Mouse (Mus musculus) kidney, embryonic 15.5 days (tissue): ENCODE data around the gene Ttll8. TPM values are rescaled to one million over a fixed set of nuclear protein-coding genes. Genes with fewer than 3 reads are reported as not detected.

Source experiments
- ATAC-seq: fragments of 200-750 bp; cut with Nextera tagmentation; replicated peaks from 2 replicates; pipeline ENCODE4 v1.8.0; 2017; ENCODE audit warnings: moderate TSS enrichment; ENCODE audit not compliant: low FRiP score
- H3K27ac ChIP-seq: fragments of 300-500 bp; sonication (generic); 2 replicates; pipeline ENCODE4 v1.5.1; 2015; ENCODE audit warnings: mild to moderate bottlenecking, inconsistent platforms
- H3K27me3 ChIP-seq: fragments of 300-500 bp; sonication (generic); 2 replicates; pipeline ENCODE4 v1.6.1; 2015; ENCODE audit warnings: inconsistent platforms
- H3K36me3 ChIP-seq: fragments of 300-500 bp; sonication (generic); 2 replicates; pipeline ENCODE4 v1.6.1; 2015; ENCODE audit warnings: inconsistent platforms
- H3K4me1 ChIP-seq: fragments of 300-500 bp; sonication (generic); 2 replicates; pipeline ENCODE4 v1.6.1; 2015; ENCODE audit warnings: inconsistent platforms
- H3K4me2 ChIP-seq: fragments of 300-500 bp; sonication (generic); 2 replicates; pipeline ENCODE4 v1.6.1; 2015; ENCODE audit warnings: moderate library complexity, mild to moderate bottlenecking, inconsistent platforms
- H3K4me3 ChIP-seq: fragments of 300-500 bp; sonication (generic); replicated peaks from 2 replicates; pipeline ENCODE4 v1.5.1; 2015; ENCODE audit warnings: mild to moderate bottlenecking, inconsistent platforms
- H3K9ac ChIP-seq: fragments of 300-500 bp; sonication (generic); 2 replicates; pipeline ENCODE4 v1.6.1; 2015; ENCODE audit warnings: mild to moderate bottlenecking, inconsistent platforms
- H3K9me3 ChIP-seq: fragments of 300-500 bp; sonication (generic); replicated peaks from 2 replicates; pipeline ENCODE4 v1.6.1; 2016; ENCODE audit warnings: inconsistent platforms
- WGBS: fragments of 180-500 bp; shearing (Covaris S2); methylation state at CpG from one replicate; pipeline ENCODE4 v1.1.7; 2015; ENCODE audit warnings: mixed read lengths; 5-methylcytosine and 5-hydroxymethylcytosine counted together
- polyA plus RNA-seq: library from polyadenylated mRNA; unstranded; fragments of >200 nt; fragmentation: Nextera tagmentation; extraction: Ambion mirVana; gene quantifications from 2 replicates; pipeline ENCODE4 v1.2.1, GENCODE M21; 2015

The Ttll8 gene
- polyA plus RNA-seq, 1 experiment from 2014 or later, result not detected

DNA sequence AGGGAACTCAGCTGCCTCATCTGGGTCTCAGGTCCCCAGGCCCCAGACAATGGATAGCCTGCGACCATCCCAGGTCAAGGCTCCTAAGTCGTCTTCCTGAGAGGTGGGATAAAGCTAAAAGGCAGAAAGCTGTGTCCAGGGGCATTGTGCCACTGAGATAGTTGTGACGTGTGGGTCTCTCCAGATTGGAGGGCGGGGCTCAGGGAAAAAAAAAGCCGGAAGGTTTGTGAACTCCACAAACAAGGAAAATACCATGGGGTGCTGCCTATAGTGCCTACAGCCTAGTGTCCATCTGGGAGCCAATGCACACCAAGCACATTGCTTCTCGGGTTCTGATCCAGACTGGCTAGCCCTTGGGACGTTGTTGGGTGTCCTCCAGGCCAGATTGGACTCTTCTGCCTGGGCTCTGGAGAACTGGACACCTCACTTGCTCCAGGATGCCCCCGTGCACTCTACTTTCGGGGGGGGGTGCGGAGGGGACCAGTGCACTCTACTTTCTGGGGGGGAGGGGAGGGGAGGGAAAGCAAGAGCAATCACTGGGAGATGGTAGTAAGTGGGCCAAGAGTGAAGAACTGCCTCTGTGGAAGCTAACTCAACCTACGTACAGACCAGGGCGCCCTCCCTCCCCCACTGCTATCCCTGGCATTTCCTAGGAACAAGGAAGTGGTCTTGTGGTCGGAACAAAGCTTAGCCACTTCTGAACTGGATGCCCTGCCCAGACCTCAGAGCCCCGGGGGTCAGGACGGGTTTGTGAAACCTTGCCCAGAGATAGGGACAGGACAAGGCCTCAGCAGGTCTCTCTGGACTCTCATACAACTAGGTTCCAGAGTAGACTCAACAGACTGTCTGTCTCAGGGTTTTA lies 99.0 kb downstream of the Ttll8 start:
- Histone ChIP-seq H3K27ac (peak overlapping the region; percentile 69), H3K9me3 (no peaks in the 10 kb centered on the region), H3K9ac (no peak overlapping the region), H3K4me2 (no peak overlapping the region), H3K27me3 (no peaks in the 10 kb centered on the region), H3K4me3 (no peak overlapping the region), H3K4me1 (peaks cover 45% of the 10 kb centered on the region), H3K36me3 (no peaks in the 10 kb centered on the region)
- 66% methylated on average over 15 of the region's 15 CpGs for WGBS
- ATAC-seq, result no peak

DNA sequence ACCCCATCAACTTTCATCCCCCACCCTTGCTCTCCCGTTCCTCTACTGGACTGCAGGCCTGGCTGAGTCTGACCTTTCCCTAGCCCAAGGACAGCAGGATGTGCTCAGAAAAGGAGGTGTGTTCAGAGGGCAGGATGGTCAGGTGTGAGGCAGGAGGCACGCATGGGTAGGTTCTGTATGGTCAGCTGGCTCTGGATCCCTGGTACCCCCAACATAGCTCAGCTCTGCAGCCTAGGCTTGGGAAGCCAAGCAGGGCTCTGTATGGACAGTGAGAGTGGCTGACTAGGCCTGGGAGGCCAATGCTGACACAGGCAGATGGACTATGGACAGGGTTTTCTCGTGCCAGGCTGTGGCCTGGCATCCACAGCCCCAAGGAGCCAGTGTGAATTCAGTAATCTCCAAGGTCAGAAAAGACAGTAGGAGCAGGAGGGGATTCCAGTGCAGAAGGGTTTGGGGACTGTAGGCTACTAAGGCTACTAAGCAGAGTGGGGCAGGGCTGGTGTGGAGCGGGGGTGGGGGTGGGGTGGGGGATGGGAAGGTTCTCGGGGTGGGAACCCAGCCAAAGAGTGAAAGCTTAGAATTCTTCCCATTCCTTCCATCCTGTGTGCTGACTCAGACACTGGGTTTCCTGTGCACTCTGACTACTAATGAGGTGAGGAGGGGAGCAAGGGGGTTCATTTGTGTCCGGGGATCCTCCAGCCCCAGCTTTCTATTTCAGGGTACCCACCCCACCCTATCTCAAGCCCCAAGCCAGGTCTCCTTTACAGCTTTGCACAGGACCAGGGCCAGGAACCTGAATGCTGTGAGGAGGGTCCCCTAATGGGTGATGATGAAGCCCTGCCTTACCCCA lies 99.9 kb downstream of the Ttll8 start:
- Histone ChIP-seq H3K9ac (no peak overlapping the region), H3K4me1 (peaks cover 48% of the 10 kb centered on the region), H3K9me3 (no peaks in the 10 kb centered on the region), H3K4me3 (no peak overlapping the region), H3K36me3 (no peaks in the 10 kb centered on the region), H3K27ac (peak overlapping the region; percentile 69), H3K4me2 (peak overlapping the region; percentile 30; the same call in 1 of the 2 replicates), H3K27me3 (no peaks in the 10 kb centered on the region)
- WGBS, result 43% methylated on average over 6 of the region's 6 CpGs
- peak; percentile 50 for ATAC-seq

DNA sequence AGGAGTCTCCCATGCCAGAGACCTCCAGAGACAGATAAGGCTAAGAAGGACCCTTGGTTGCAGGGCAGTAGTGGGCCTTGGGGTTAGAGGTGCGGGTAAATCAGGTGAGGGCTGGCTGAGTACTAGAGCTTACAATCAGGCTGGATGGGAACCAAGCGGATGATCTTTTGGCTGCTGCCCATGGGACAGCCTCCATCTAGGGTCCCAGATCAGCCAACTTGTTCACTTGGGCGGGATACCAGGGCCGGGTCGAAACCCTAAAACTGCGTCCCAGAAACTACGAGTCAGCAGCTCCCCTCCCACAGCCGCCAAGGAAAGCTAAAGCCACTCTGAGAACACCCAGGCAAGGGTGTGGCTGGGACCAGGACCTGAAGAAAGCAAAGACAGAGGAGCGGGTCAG lies 101.1 kb downstream of the Ttll8 start:
- Histone ChIP-seq H3K4me2 (no peak overlapping the region), H3K36me3 (no peaks in the 10 kb centered on the region), H3K9ac (no peak overlapping the region), H3K9me3 (no peaks in the 10 kb centered on the region), H3K4me3 (no peak overlapping the region), H3K4me1 (peaks cover 48% of the 10 kb centered on the region), H3K27ac (no peak overlapping the region), H3K27me3 (no peaks in the 10 kb centered on the region)
- WGBS, result 93% methylated on average over 9 of the region's 9 CpGs
- no peak for ATAC-seq

DNA sequence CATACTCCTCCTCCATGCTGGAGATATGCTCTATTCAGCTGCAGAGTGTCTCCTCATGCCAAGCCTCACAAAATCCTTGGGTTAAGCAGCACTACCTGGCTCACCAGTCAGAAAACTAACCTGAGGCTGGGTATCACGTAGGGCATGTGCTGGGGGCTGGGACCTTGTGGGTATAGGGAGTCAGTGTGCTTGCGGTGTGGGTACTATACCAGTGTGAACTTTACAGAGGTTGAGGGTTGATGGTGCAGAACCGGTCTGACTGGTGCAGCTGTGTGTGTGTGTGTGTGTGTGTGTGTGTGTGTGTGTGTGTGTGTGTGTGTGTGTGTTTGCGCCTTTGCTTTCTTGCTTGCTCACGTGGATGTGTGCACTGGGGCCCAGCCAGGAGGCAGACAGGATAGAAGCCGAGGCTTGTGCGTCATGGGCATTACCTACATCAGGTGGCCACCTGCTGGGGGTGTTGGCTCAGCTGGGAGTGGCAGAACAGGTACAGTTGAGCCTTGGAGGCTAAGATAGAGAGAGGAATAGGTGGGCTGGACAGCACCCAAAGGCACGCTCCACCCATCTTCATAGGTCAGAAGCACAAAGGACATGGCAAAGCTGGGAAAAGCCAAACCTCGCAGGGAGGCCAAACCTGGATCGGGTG lies 102.6 kb downstream of the Ttll8 start:
- Histone ChIP-seq H3K4me1 (peaks cover 48% of the 10 kb centered on the region), H3K9me3 (no peaks in the 10 kb centered on the region), H3K9ac (no peak overlapping the region), H3K27ac (peak overlapping the region; percentile 85), H3K36me3 (no peaks in the 10 kb centered on the region), H3K4me3 (no peak overlapping the region), H3K27me3 (no peaks in the 10 kb centered on the region), H3K4me2 (0 out of 2 replicates have a peak overlapping the region, but pooled peaks have one; percentile 9)
- peak; percentile 72 for ATAC-seq
- WGBS, result 59% methylated on average over 10 of the region's 10 CpGs

DNA sequence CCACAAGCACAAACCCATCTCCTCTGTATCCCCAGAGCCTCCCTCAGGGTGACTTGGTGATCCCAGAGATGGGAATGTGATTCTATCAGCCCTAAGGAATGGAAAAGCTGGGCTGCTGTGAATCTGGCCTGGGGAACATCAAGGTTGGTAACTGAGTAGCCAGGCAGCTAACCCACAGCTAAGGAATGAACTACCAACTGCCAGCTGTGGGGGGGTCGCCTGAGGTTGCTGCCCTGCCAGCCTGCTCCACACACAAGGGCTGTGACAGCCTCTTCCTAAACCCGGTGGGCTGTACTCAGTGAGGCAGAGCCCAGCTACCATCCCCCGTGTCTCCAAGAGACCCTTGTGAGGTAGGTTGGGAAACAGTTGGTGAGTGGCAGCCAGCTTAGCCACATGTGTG lies 103.1 kb downstream of the Ttll8 start:
- peak overlapping the region; percentile 85 for H3K27ac ChIP-seq
- H3K4me1 ChIP-seq, result peaks cover 48% of the 10 kb centered on the region
- no peaks in the 10 kb centered on the region for H3K9me3 ChIP-seq
- 0 out of 2 replicates have a peak overlapping the region, but pooled peaks have one; percentile 9 for H3K4me2 ChIP-seq
- H3K9ac ChIP-seq, result no peak overlapping the region
- no peaks in the 10 kb centered on the region for H3K36me3 ChIP-seq
- ATAC-seq, result 0 out of 2 replicates have a peak, but pooled peaks have one; percentile 10
- WGBS, result 34% methylated on average over 3 of the region's 3 CpGs
- no peak overlapping the region for H3K4me3 ChIP-seq
- H3K27me3 ChIP-seq, result no peaks in the 10 kb centered on the region

DNA sequence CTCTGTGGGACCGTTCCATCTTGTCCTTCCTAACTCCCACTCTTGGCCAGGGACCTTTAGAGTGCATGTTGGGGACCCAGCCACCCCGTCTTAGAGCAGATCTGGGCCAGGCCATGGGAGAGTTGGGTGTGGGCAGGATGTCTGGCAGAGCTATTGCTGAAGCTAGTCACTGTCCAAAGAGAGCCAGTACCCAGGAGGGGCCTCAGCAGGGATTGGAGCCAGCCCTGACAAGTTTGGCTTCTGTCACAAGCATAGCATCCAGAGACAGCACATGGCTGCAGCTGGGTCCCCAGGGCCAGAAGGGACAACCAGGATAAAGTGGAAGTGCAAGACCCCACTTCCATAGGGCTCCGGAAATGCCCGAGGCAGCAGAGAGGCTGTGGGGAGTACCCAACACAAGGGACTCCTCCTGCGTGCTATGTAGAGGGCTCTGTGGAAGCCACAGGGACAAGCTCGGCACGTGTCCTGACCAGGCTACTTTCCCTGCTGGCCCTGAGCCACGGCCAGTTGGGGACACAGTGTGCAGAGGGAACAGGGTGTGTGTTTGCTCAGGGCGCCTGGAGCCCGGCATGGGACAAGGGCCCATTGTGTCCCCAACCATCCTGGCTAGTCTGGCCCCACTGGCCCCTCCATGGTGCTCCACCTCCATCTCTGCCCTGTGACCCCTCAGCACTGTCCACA lies 103.9 kb downstream of the Ttll8 start:
- peak; percentile 14; the same call in 1 of the 2 replicates for ATAC-seq
- Histone ChIP-seq H3K9ac (no peak overlapping the region), H3K27ac (peak overlapping the region; percentile 85), H3K4me3 (no peak overlapping the region), H3K4me1 (peaks cover 40% of the 10 kb centered on the region), H3K4me2 (no peak overlapping the region), H3K36me3 (no peaks in the 10 kb centered on the region), H3K9me3 (no peaks in the 10 kb centered on the region), H3K27me3 (no peaks in the 10 kb centered on the region)
- 62% methylated on average over 10 of the region's 10 CpGs for WGBS

DNA sequence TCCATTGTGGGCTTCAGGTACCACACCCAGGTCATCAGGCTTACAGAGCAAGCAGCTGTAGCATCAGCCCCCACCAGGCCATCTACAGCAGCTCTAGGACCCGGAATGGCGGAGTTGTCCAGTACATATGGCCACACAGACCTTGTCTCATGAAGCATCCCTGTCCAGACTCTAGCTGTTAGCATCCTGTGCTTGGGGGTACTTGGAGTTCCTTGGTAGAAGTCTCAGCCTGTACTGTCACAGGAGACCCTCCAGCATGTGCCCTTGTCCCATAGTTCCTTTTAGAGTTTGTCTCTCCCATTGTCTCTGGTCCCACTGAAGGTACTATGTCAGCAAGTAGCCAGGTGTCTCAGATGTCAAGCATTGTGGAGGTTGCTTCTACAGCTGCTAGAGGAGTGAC lies 104.6 kb downstream of the Ttll8 start:
- 89% methylated on average over 2 of the region's 2 CpGs for WGBS
- Histone ChIP-seq H3K4me2 (no peak overlapping the region), H3K4me1 (peaks cover 34% of the 10 kb centered on the region), H3K9ac (no peak overlapping the region), H3K27ac (no peak overlapping the region), H3K27me3 (no peaks in the 10 kb centered on the region), H3K4me3 (no peak overlapping the region), H3K36me3 (no peaks in the 10 kb centered on the region), H3K9me3 (no peaks in the 10 kb centered on the region)
- ATAC-seq, result no peak

DNA sequence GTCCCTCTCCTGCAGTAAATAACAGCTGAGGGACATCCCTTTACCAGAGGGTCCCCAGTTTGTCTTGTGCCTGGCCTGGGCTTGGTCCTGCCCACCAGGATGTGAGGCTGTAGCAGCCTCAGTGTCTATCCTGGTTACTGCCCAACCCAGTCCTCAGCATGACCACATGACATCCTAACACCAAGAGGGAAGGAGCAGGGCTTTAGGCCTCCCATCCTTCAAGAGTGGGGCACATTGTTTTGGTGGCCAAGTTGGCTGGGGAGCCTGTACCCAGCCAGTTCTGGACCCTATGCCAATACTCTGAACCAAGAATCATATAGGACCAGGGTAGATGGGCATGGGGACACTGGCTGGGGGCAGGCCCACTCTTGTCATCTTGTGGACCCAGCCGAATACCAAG lies 105.6 kb downstream of the Ttll8 start:
- no peak overlapping the region for H3K9ac ChIP-seq
- 100% methylated on average over 1 of the region's 1 CpGs for WGBS
- H3K36me3 ChIP-seq, result no peaks in the 10 kb centered on the region
- peaks cover 26% of the 10 kb centered on the region for H3K4me1 ChIP-seq
- no peak for ATAC-seq
- no peak overlapping the region for H3K27ac ChIP-seq
- no peak overlapping the region for H3K4me2 ChIP-seq
- H3K27me3 ChIP-seq, result no peaks in the 10 kb centered on the region
- H3K9me3 ChIP-seq, result no peaks in the 10 kb centered on the region
- H3K4me3 ChIP-seq, result no peak overlapping the region

DNA sequence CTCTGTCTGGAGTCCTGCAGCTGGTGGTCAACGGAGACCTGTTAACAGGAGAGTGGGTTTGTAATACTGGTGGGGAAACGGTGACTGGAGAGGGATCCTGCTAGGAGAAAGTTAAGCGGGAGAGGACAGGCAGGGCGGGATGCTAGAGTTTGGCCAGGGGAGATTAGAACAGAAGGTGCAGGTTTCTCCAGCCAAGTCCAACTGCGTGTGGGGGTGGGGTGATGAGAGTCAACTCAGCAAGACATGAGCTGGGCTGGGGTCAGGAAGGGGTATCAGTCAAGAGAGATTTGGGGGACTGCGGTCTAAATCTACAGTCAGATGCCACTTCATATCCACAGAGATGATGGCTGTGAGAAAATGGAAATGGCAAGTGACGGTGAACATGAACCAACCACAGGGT lies 109.3 kb downstream of the Ttll8 start:
- H3K4me3 ChIP-seq, result no peak overlapping the region
- H3K27ac ChIP-seq, result no peak overlapping the region
- no peaks in the 10 kb centered on the region for H3K9me3 ChIP-seq
- no peaks in the 10 kb centered on the region for H3K27me3 ChIP-seq
- WGBS, result 93% methylated on average over 7 of the region's 7 CpGs
- H3K4me2 ChIP-seq, result no peak overlapping the region
- peaks cover 11% of the 10 kb centered on the region for H3K4me1 ChIP-seq
- H3K9ac ChIP-seq, result no peak overlapping the region
- no peak for ATAC-seq
- no peaks in the 10 kb centered on the region for H3K36me3 ChIP-seq

DNA sequence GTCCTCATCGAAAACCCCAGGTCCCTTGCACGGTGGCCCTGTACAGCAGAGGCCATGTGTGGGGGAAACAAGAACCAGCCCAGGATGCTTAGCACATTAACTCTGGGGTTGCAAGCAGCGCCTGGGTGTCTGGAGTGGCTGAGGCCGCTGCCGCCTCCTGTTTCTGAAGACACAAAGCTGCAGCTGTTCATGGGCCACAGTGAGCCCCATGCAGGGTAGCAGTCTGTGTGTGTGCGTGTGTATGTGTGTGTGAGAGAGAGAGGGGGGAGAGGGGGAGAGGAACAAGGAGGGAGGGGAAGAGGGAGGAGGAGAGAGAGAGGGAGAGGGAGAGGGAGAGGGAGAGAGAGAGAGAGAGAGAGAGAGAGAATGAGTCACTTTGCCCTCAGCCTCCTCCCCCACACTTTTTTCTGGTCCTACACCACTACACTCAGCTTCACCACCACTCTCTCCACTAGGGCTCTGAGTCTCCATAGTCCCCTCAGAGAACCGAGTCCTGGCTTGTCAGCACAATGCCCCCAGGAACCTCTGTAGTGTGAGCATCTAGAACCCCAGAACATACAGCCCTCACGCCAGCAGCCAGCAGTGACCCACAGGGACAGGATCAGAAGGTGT lies 110.6 kb downstream of the Ttll8 start:
- Histone ChIP-seq H3K9ac (no peak overlapping the region), H3K36me3 (no peaks in the 10 kb centered on the region), H3K27me3 (no peaks in the 10 kb centered on the region), H3K27ac (no peak overlapping the region), H3K4me1 (peaks cover 24% of the 10 kb centered on the region), H3K4me3 (no peak overlapping the region), H3K4me2 (no peak overlapping the region), H3K9me3 (no peaks in the 10 kb centered on the region)
- ATAC-seq, result no peak
- WGBS, result 34% methylated on average over 8 of the region's 8 CpGs

DNA sequence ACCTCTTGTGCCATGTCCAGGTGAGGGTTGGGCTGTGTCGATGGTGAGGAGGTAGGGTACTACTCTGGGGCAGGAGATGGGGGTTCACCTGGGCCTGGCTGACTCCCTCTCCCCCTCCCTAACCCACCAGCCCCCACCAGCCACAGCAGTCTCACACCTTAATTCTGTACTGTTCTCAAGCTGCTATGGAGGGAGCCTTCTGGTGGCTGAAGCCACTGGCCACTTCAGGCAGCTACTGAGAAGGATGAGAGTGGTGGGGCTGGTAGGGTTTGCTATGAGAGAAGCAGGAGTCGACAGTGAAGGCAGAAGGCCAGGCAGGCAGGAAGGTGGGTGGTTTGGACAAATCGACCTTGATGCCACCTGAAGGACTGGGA lies 111.9 kb downstream of the Ttll8 start:
- no peaks in the 10 kb centered on the region for H3K36me3 ChIP-seq
- whole genome bisulfite sequencing, result 77% methylated on average over 3 of the region's 3 CpGs
- H3K4me3 ChIP-seq, result no peak overlapping the region
- H3K27me3 ChIP-seq, result no peaks in the 10 kb centered on the region
- H3K9ac ChIP-seq, result no peak overlapping the region
- no peaks in the 10 kb centered on the region for H3K9me3 ChIP-seq
- ATAC-seq, result no peak
- H3K27ac ChIP-seq, result no peak overlapping the region
- H3K4me1 ChIP-seq, result peaks cover 33% of the 10 kb centered on the region
- H3K4me2 ChIP-seq, result no peak overlapping the region
